Mouse (Mus musculus): Measurements from ENCODE around the gene Kng2. TPM values are rescaled to one million over a fixed set of nuclear protein-coding genes. Genes with fewer than 3 reads are reported as not detected.

Gene Kng2
- polyA plus RNA-seq (2017; shearing (Covaris generic)) = not detected

DNA sequence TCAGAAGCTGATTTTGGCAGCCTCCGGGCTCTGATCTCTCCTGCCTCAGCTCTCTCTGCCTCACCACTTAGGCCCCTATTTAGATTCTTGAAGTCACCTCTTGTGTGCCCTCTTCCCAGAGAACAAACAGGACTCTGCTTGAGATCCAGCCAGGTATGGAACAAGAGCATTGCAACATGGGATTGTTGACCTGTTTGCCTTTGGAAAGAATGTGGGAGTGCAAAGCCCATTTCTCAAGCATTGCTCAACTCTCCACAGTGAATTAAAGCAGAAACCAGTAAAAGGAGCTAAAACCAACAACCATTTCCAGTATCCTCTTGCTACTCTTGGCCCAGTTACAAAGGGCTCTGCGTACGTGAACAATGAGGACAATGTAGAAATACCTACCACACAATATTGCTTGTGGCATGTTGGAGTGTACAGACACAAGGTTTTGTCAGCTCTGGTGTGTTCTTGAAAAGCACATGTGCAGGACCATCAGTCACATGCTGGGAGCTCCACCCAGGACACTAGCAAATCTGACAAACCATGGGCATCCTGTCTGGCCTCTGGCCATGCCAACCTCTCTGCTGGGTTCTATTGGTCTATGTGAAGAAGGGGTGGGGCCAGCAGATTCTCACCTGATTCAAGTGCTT is at the start of gene Kng2:
Kng2 (minus strand) TSS at position 517 of the 635 bp plus-strand sequence.

GRCm38 (mm10) chr16:23057668-23058447 is 28.6 kb upstream of the Kng2 start, which contains the start of gene Kng1:
Gene Kng1, plus strand, starts transcription at chr16:23057865.

GRCm38 (mm10) chr16:22950840-22951395 is 78.4 kb downstream of the Kng2 start, which contains the start of gene Hrg:
Gene Hrg, plus strand, starts transcription at chr16:22951072.

Other genes starting within 250 kb of the Kng2 start
- not detected for gene Crygs, start 217.9 kb downstream of the Kng2 start, polyA plus RNA-seq (2017; shearing (Covaris generic))
- 12.6 TPM for gene Tbccd1, start 171.8 kb downstream of the Kng2 start, polyA plus RNA-seq (2017; shearing (Covaris generic))
- 76.0 TPM for gene Dnajb11, start 171.6 kb downstream of the Kng2 start, polyA plus RNA-seq (2017; shearing (Covaris generic))
- gene Ahsg, start 138.2 kb downstream of the Kng2 start, polyA plus RNA-seq (2017; shearing (Covaris generic)) = not detected
- not detected for gene Fetub, start 111.1 kb downstream of the Kng2 start, polyA plus RNA-seq (2017; shearing (Covaris generic))
- gene Hrg, start 78.4 kb downstream of the Kng2 start, polyA plus RNA-seq (2017; shearing (Covaris generic)) = not detected
- not detected for gene Kng1, start 28.4 kb upstream of the Kng2 start, polyA plus RNA-seq (2017; shearing (Covaris generic))
- gene Eif4a2, start 78.0 kb upstream of the Kng2 start, polyA plus RNA-seq (2017; shearing (Covaris generic)) = 460 TPM
- 14.0 TPM for gene Rfc4, start 98.3 kb upstream of the Kng2 start, polyA plus RNA-seq (2017; shearing (Covaris generic))
- not detected for gene Adipoq, start 117.1 kb upstream of the Kng2 start, polyA plus RNA-seq (2017; shearing (Covaris generic))
- gene St6gal1, start 195.3 kb upstream of the Kng2 start, polyA plus RNA-seq (2017; shearing (Covaris generic)) = 80.7 TPM